ENCODE assay signal across 8 mouse cellular contexts in genomic region chr9:56635498-56636121, GRCm38 (mm10).
DNase-seq lines count a peak whose midpoint lies in the region; ATAC-seq lines count a peak whose summit lies in the region.

No protein-coding gene starts in this region.

- H3K4me3 ChIP-seq in embryonic facial prominence, embryonic 11.5 days (ENCODE audit: low read depth, low read length): peak overlapping the region; percentile 63
- H3K4me3 ChIP-seq in heart, embryonic 13.5 days: peak overlapping the region; percentile 74
- peak overlapping the region; percentile 45 for H3K4me3 ChIP-seq in liver, embryonic 15.5 days (replicated peaks)

- peak; percentile 50 for ATAC-seq in embryonic facial prominence, embryonic 11.5 days (replicated peaks; ENCODE audit: insufficient number of reproducible peaks, low FRiP score, low TSS enrichment, low read depth)
- peak; percentile 4; the same call in 1 of the 2 replicates for ATAC-seq in heart, embryonic 13.5 days (ENCODE audit: extremely low read depth, insufficient number of reproducible peaks, low FRiP score, low TSS enrichment)
- ATAC-seq in liver, embryonic 15.5 days (ENCODE audit: insufficient read depth): no peak

- H3K4me1 ChIP-seq in embryonic facial prominence, embryonic 11.5 days (ENCODE audit: control insufficient read depth, insufficient read depth, low read length): no peaks in the 10 kb centered on the region; the same call in 1 of the 2 replicates
- peaks cover 34% of the 10 kb centered on the region for H3K4me1 ChIP-seq in heart, embryonic 13.5 days
- peaks cover 4% of the 10 kb centered on the region; the same call in 1 of the 2 replicates for H3K4me1 ChIP-seq in liver, embryonic 15.5 days (replicated peaks)

- no peaks in the 10 kb centered on the region for H3K36me3 ChIP-seq in embryonic facial prominence, embryonic 11.5 days (replicated peaks; ENCODE audit: control insufficient read depth, insufficient read depth, low read depth, low read length)
- H3K36me3 ChIP-seq in heart, embryonic 13.5 days: no peaks in the 10 kb centered on the region
- H3K36me3 ChIP-seq in liver, embryonic 15.5 days (replicated peaks): no peaks in the 10 kb centered on the region

- WGBS in embryonic facial prominence, embryonic 11.5 days: under 1% methylated on average over 54 of the region's 68 CpGs
- WGBS in heart, embryonic 13.5 days: under 1% methylated on average over 65 of the region's 68 CpGs
- WGBS in liver, embryonic 15.5 days (ENCODE audit: insufficient replicate concordance): 1% methylated on average over 65 of the region's 68 CpGs

- DNase-seq in ES-CJ7 (ENCODE audit: low read depth, low spot score): peak; percentile 62
- peak; percentile 15 for DNase-seq in adrenal gland, adult 8-10 months
- peak; percentile 76 for DNase-seq in embryonic facial prominence, embryonic 11.5 days (ENCODE audit: low spot score)
- peak; percentile 14 to 48 for DNase-seq in kidney, postnatal 36 days
- peak; percentile 76 for DNase-seq in right cerebral cortex, postnatal 14 days
- no peak for DNase-seq in ovary, adult 18-20 months (ENCODE audit: low spot score)

- no peaks in the 10 kb centered on the region for H3K9me3 ChIP-seq in embryonic facial prominence, embryonic 11.5 days (replicated peaks; ENCODE audit: control insufficient read depth, low read length)
- H3K9me3 ChIP-seq in heart, embryonic 13.5 days: no peaks in the 10 kb centered on the region
- H3K9me3 ChIP-seq in liver, embryonic 15.5 days (replicated peaks): no peaks in the 10 kb centered on the region

- H3K4me2 ChIP-seq in embryonic facial prominence, embryonic 11.5 days (ENCODE audit: low read depth, low read length): peak overlapping the region; percentile 99
- peak overlapping the region; percentile 98 for H3K4me2 ChIP-seq in heart, embryonic 13.5 days
- peak overlapping the region; percentile 67 for H3K4me2 ChIP-seq in liver, embryonic 15.5 days

- peaks cover 28% of the 10 kb centered on the region for H3K27me3 ChIP-seq in embryonic facial prominence, embryonic 11.5 days (ENCODE audit: control insufficient read depth, insufficient read depth, low read length)
- H3K27me3 ChIP-seq in heart, embryonic 13.5 days (replicated peaks): peaks cover 88% of the 10 kb centered on the region
- peaks cover 82% of the 10 kb centered on the region for H3K27me3 ChIP-seq in liver, embryonic 15.5 days

- H3K27ac ChIP-seq in embryonic facial prominence, embryonic 11.5 days (replicated peaks; ENCODE audit: low read depth, low read length): no peak overlapping the region
- H3K27ac ChIP-seq in heart, embryonic 13.5 days (replicated peaks): no peak overlapping the region
- no peak overlapping the region for H3K27ac ChIP-seq in liver, embryonic 15.5 days (replicated peaks)

- H3K9ac ChIP-seq in embryonic facial prominence, embryonic 11.5 days (replicated peaks; ENCODE audit: low read length): peak overlapping the region; percentile 69
- peak overlapping the region; percentile 87 for H3K9ac ChIP-seq in heart, embryonic 13.5 days
- no peak overlapping the region for H3K9ac ChIP-seq in liver, embryonic 15.5 days
